Mouse (Mus musculus): Measurements from ENCODE around the gene Pbx1. TPM values are rescaled to one million over a fixed set of nuclear protein-coding genes. Genes with fewer than 3 reads are reported as not detected.

The Pbx1 gene
- polyA plus RNA-seq, 1 experiment from 2014 or later: 2.0 TPM

- Histone ChIP-seq H3K9ac (no peak overlapping the region), H3K9me3 (replicated peaks) (no peaks in the 10 kb centered on the region), H3K4me3 (replicated peaks) (no peak overlapping the region), H3K4me1 (replicated peaks) (no peaks in the 10 kb centered on the region; the same call in 1 of the 2 replicates), H3K36me3 (replicated peaks) (no peaks in the 10 kb centered on the region), H3K4me2 (no peak overlapping the region), H3K27me3 (no peaks in the 10 kb centered on the region), H3K27ac (replicated peaks) (no peak overlapping the region)
- no peak for ATAC-seq (ENCODE audit: insufficient read depth)
- 68% methylated on average over 12 of the region's 12 CpGs for WGBS (ENCODE audit: insufficient replicate concordance)
Measured at GRCm38 (mm10) chr1:168341863-168342262, 90.2 kb downstream of the Pbx1 start.

GRCm38 (mm10) chr1:168341368-168341767, 90.7 kb downstream of the Pbx1 start:
- Histone ChIP-seq H3K36me3 (replicated peaks) (no peaks in the 10 kb centered on the region), H3K4me1 (replicated peaks) (no peaks in the 10 kb centered on the region; the same call in 1 of the 2 replicates), H3K4me3 (replicated peaks) (no peak overlapping the region), H3K4me2 (no peak overlapping the region), H3K27ac (replicated peaks) (no peak overlapping the region), H3K9me3 (replicated peaks) (no peaks in the 10 kb centered on the region), H3K27me3 (no peaks in the 10 kb centered on the region), H3K9ac (no peak overlapping the region)
- no peak for ATAC-seq (ENCODE audit: insufficient read depth)
- 84% methylated on average over 6 of the region's 6 CpGs for WGBS (ENCODE audit: insufficient replicate concordance)

- no peak for ATAC-seq (ENCODE audit: insufficient read depth)
- H3K27me3 ChIP-seq: no peaks in the 10 kb centered on the region
- 70% methylated on average over 7 of the region's 7 CpGs for whole genome bisulfite sequencing (ENCODE audit: insufficient replicate concordance)
- no peak overlapping the region for H3K4me2 ChIP-seq
- H3K36me3 ChIP-seq (replicated peaks): no peaks in the 10 kb centered on the region
- H3K27ac ChIP-seq (replicated peaks): no peak overlapping the region
- H3K9me3 ChIP-seq (replicated peaks): no peaks in the 10 kb centered on the region
- no peak overlapping the region for H3K4me3 ChIP-seq (replicated peaks)
- no peak overlapping the region for H3K9ac ChIP-seq
- H3K4me1 ChIP-seq (replicated peaks): no peaks in the 10 kb centered on the region
Measured at GRCm38 (mm10) chr1:168336238-168336818, 95.7 kb downstream of the Pbx1 start.

GRCm38 (mm10) chr1:168334831-168335574, 97.1 kb downstream of the Pbx1 start:
- H3K4me2 ChIP-seq: no peak overlapping the region

GRCm38 (mm10) chr1:168332056-168332455, 100.0 kb downstream of the Pbx1 start:
- Histone ChIP-seq H3K4me3 (replicated peaks) (no peak overlapping the region), H3K4me1 (replicated peaks) (0 out of 2 replicates have a peak, but pooled peaks cover 4% of the 10 kb centered on the region), H3K9me3 (replicated peaks) (no peaks in the 10 kb centered on the region), H3K36me3 (replicated peaks) (no peaks in the 10 kb centered on the region), H3K4me2 (no peak overlapping the region), H3K9ac (no peak overlapping the region), H3K27me3 (no peaks in the 10 kb centered on the region), H3K27ac (replicated peaks) (no peak overlapping the region)
- 75% methylated on average over 9 of the region's 9 CpGs for WGBS (ENCODE audit: insufficient replicate concordance)
- no peak for ATAC-seq (ENCODE audit: insufficient read depth)

More at GRCm38 (mm10) chr1:168334831-168335574, 97.1 kb downstream of the Pbx1 start:
- Histone ChIP-seq H3K36me3 (replicated peaks) (no peaks in the 10 kb centered on the region), H3K27ac (replicated peaks) (no peak overlapping the region), H3K4me1 (replicated peaks) (no peaks in the 10 kb centered on the region), H3K4me3 (replicated peaks) (no peak overlapping the region), H3K9me3 (replicated peaks) (no peaks in the 10 kb centered on the region), H3K9ac (no peak overlapping the region), H3K27me3 (no peaks in the 10 kb centered on the region)
- WGBS (ENCODE audit: insufficient replicate concordance): 59% methylated on average over 8 of the region's 8 CpGs
- no peak for ATAC-seq (ENCODE audit: insufficient read depth)

- H3K27ac ChIP-seq (replicated peaks): no peak overlapping the region
- no peaks in the 10 kb centered on the region for H3K9me3 ChIP-seq (replicated peaks)
- no peaks in the 10 kb centered on the region for H3K27me3 ChIP-seq
- H3K9ac ChIP-seq: no peak overlapping the region
- peaks cover 10% of the 10 kb centered on the region for H3K4me1 ChIP-seq (replicated peaks)
- H3K36me3 ChIP-seq (replicated peaks): no peaks in the 10 kb centered on the region
- WGBS (ENCODE audit: insufficient replicate concordance): 33% methylated on average over 3 of the region's 3 CpGs
- no peak overlapping the region for H3K4me2 ChIP-seq
- no peak overlapping the region for H3K4me3 ChIP-seq (replicated peaks)
- ATAC-seq (ENCODE audit: insufficient read depth): no peak
Measured at GRCm38 (mm10) chr1:168328236-168328605, 103.8 kb downstream of the Pbx1 start.

- Histone ChIP-seq H3K9me3 (replicated peaks) (no peaks in the 10 kb centered on the region), H3K9ac (no peak overlapping the region), H3K4me1 (replicated peaks) (peaks cover 14% of the 10 kb centered on the region), H3K27me3 (no peaks in the 10 kb centered on the region), H3K36me3 (replicated peaks) (no peaks in the 10 kb centered on the region), H3K4me3 (replicated peaks) (no peak overlapping the region), H3K27ac (replicated peaks) (no peak overlapping the region), H3K4me2 (no peak overlapping the region)
- WGBS (ENCODE audit: insufficient replicate concordance): 66% methylated on average over 18 of the region's 18 CpGs
- no peak for ATAC-seq (ENCODE audit: insufficient read depth)
Measured at GRCm38 (mm10) chr1:168327405-168328235, 104.5 kb downstream of the Pbx1 start.

GRCm38 (mm10) chr1:168325786-168326185, 106.3 kb downstream of the Pbx1 start:
- Histone ChIP-seq H3K4me3 (replicated peaks) (no peak overlapping the region), H3K9me3 (replicated peaks) (no peaks in the 10 kb centered on the region), H3K36me3 (replicated peaks) (no peaks in the 10 kb centered on the region), H3K4me2 (no peak overlapping the region), H3K27me3 (peaks cover 14% of the 10 kb centered on the region), H3K9ac (no peak overlapping the region), H3K4me1 (replicated peaks) (peaks cover 22% of the 10 kb centered on the region), H3K27ac (replicated peaks) (no peak overlapping the region)
- ATAC-seq (ENCODE audit: insufficient read depth): no peak
- WGBS (ENCODE audit: insufficient replicate concordance): 69% methylated on average over 4 of the region's 4 CpGs

- Histone ChIP-seq H3K36me3 (replicated peaks) (no peaks in the 10 kb centered on the region), H3K9me3 (replicated peaks) (no peaks in the 10 kb centered on the region), H3K9ac (no peak overlapping the region), H3K4me1 (replicated peaks) (peaks cover 22% of the 10 kb centered on the region), H3K4me3 (replicated peaks) (no peak overlapping the region), H3K27me3 (peaks cover 26% of the 10 kb centered on the region), H3K4me2 (no peak overlapping the region), H3K27ac (replicated peaks) (no peak overlapping the region)
- WGBS (ENCODE audit: insufficient replicate concordance): 59% methylated on average over 7 of the region's 7 CpGs
- no peak for ATAC-seq (ENCODE audit: insufficient read depth)
Measured at GRCm38 (mm10) chr1:168324306-168325085, 107.6 kb downstream of the Pbx1 start.

GRCm38 (mm10) chr1:168323436-168324108, 108.5 kb downstream of the Pbx1 start:
- Histone ChIP-seq H3K36me3 (replicated peaks) (no peaks in the 10 kb centered on the region), H3K9me3 (replicated peaks) (no peaks in the 10 kb centered on the region), H3K4me2 (no peak overlapping the region; the same call in 1 of the 2 replicates), H3K9ac (no peak overlapping the region), H3K27ac (replicated peaks) (0 out of 2 replicates have a peak overlapping the region, but pooled peaks have one; percentile 34), H3K4me1 (replicated peaks) (peaks cover 31% of the 10 kb centered on the region), H3K27me3 (peaks cover 31% of the 10 kb centered on the region), H3K4me3 (replicated peaks) (no peak overlapping the region)
- no peak for ATAC-seq (ENCODE audit: insufficient read depth)
- 31% methylated on average over 12 of the region's 12 CpGs for WGBS (ENCODE audit: insufficient replicate concordance)
